7 mouse cellular contexts compared by ENCODE assay signal in the genomic region with DNA sequence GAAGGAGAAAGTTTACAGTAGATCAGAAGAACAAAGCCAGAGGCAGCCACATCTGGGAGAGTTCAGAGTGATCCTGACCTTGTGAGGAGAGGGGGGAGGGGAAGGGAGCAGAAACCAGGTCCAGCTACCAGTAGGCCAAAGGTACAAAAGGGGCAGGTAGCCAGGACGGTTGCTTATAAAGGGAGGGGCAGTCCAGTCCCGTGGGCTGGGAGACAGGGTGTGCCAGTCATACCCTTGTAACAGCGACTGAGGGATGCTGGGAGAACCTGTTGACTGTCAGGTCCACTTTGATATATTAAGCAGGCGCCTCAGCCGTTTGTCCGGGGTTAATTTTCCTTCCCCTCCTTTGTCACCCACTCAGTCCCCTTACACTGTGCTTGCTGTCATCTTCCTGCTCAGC. TPM values are rescaled to one million over a fixed set of nuclear protein-coding genes. Genes with fewer than 3 reads are reported as not detected.
A peak's percentile ranks its signal among the peaks of the same experiment; 100 is the strongest.
DNase-seq lines count a peak whose midpoint lies in the region; ATAC-seq and TF ChIP-seq lines count a peak whose summit lies in the region.

No protein-coding gene starts in this region.

- peaks cover 31% of the 10 kb centered on the region for H3K36me3 ChIP-seq in E14TG2a.4 (ENCODE audit: insufficient read depth, low read length)
- peaks cover 30% of the 10 kb centered on the region for H3K36me3 ChIP-seq in limb, embryonic 13.5 days
- H3K36me3 ChIP-seq in neural tube, embryonic 13.5 days, result peaks cover 27% of the 10 kb centered on the region

- H3K4me2 ChIP-seq in limb, embryonic 13.5 days (replicated peaks), result peak overlapping the region; percentile 38
- no peak overlapping the region for H3K4me2 ChIP-seq in neural tube, embryonic 13.5 days

- intact Hi-C loops in heart, postnatal 10 days (cut with DNase I), result loop anchor here (1.0 to 5.0 kb wide), 2 partner anchors 16 to 97 kb away; no protein-coding TSS in a partner anchor

- 0 out of 2 replicates have a peak, but pooled peaks have one; percentile 5 for ATAC-seq in limb, embryonic 13.5 days (ENCODE audit: low FRiP score, low read depth)
- ATAC-seq in neural tube, embryonic 13.5 days (ENCODE audit: low read depth), result no peak

- H3K27me3 ChIP-seq in E14TG2a.4 (ENCODE audit: insufficient read depth, low read length), result no peaks in the 10 kb centered on the region
- no peaks in the 10 kb centered on the region for H3K27me3 ChIP-seq in limb, embryonic 13.5 days
- H3K27me3 ChIP-seq in neural tube, embryonic 13.5 days, result no peaks in the 10 kb centered on the region

- H3K4me1 ChIP-seq in E14TG2a.4 (replicated peaks; ENCODE audit: low read depth, low read length), result peaks cover 87% of the 10 kb centered on the region
- H3K4me1 ChIP-seq in limb, embryonic 13.5 days, result peaks cover 54% of the 10 kb centered on the region
- H3K4me1 ChIP-seq in neural tube, embryonic 13.5 days (replicated peaks), result peaks cover 36% of the 10 kb centered on the region

- peak overlapping the region; percentile 69 for H3K4me3 ChIP-seq in E14TG2a.4 (replicated peaks; ENCODE audit: low read length)
- no peak overlapping the region for H3K4me3 ChIP-seq in limb, embryonic 13.5 days
- H3K4me3 ChIP-seq in neural tube, embryonic 13.5 days, result no peak overlapping the region

- 8% methylated on average over 6 of the region's 6 CpGs for WGBS in limb, embryonic 13.5 days
- 8% methylated on average over 6 of the region's 6 CpGs for WGBS in neural tube, embryonic 13.5 days

- H3K27ac ChIP-seq in limb, embryonic 13.5 days, result peak overlapping the region; percentile 97
- peak overlapping the region; percentile 81 for H3K27ac ChIP-seq in neural tube, embryonic 13.5 days (replicated peaks)

- no peak for TF ChIP-seq CTCF in E14TG2a.4 (conservative IDR thresholded peaks at IDR 0.05; ENCODE audit: low read length)

- 0 out of 2 replicates have a peak overlapping the region, but pooled peaks have one; percentile 25 for H3K9ac ChIP-seq in limb, embryonic 13.5 days
- 0 out of 2 replicates have a peak overlapping the region, but pooled peaks have one; percentile 22 for H3K9ac ChIP-seq in neural tube, embryonic 13.5 days

- H3K9me3 ChIP-seq in E14TG2a.4 (ENCODE audit: low read length), result no peaks in the 10 kb centered on the region
- H3K9me3 ChIP-seq in limb, embryonic 13.5 days, result no peaks in the 10 kb centered on the region
- no peaks in the 10 kb centered on the region for H3K9me3 ChIP-seq in neural tube, embryonic 13.5 days

- peak; percentile 36 for DNase-seq in adipocyte (ENCODE audit: low spot score)
- peak; percentile 69 to 71 for DNase-seq in heart, postnatal 10 days
- no peak for DNase-seq in right cerebral cortex, postnatal 25 days
- no peak for DNase-seq in layer of hippocampus, adult 11-12 months (ENCODE audit: low spot score)

RNA-seq across cellular contexts. Expression of a gene that starts 12.9 kb away (rescaled TPM):
- total RNA-seq in heart, postnatal 10 days (2021), result 10 to 100 TPM; 32.2 to 37.4 TPM
- polyA plus RNA-seq in limb, embryonic 13.5 days (2015; fragmentation: Nextera tagmentation; extraction: Ambion mirVana), result 2.7 and 4.1 TPM in 2 replicates
- polyA plus RNA-seq in neural tube, embryonic 13.5 days (2015; fragmentation: Nextera tagmentation; extraction: Ambion mirVana), result 0.71 and 1.4 TPM in 2 replicates

RNA-seq across cellular contexts. Expression of a gene that starts 16.2 kb away (rescaled TPM):
- 100 to 1,000 TPM; 147 to 161 TPM for total RNA-seq in heart, postnatal 10 days (2021)
- 42.3 and 43.4 TPM in 2 replicates for polyA plus RNA-seq in limb, embryonic 13.5 days (2015; fragmentation: Nextera tagmentation; extraction: Ambion mirVana)
- 57.1 and 58.8 TPM in 2 replicates for polyA plus RNA-seq in neural tube, embryonic 13.5 days (2015; fragmentation: Nextera tagmentation; extraction: Ambion mirVana)

RNA-seq across cellular contexts. Expression of a gene that starts 50.0 kb away (rescaled TPM):
- total RNA-seq in heart, postnatal 10 days (2021), result 10 to 100 TPM; 61.4 to 63.6 TPM
- polyA plus RNA-seq in limb, embryonic 13.5 days (2015; fragmentation: Nextera tagmentation; extraction: Ambion mirVana), result 86.8 and 91.5 TPM in 2 replicates
- polyA plus RNA-seq in neural tube, embryonic 13.5 days (2015; fragmentation: Nextera tagmentation; extraction: Ambion mirVana), result 96.1 and 104 TPM in 2 replicates

Comparison
In these comparisons a context has a peak if more than half of its experiments do, and no peak if none do; other contexts are left out.
1. DNase-seq: peak in adipocyte (single experiment) and heart, postnatal 10 days (2 of 2); none in right cerebral cortex, postnatal 25 days (single experiment) and layer of hippocampus, adult 11-12 months (single experiment).